Mouse (Mus musculus): ENCODE measurements at regions not wholly inside any gene's neighbourhood (a gene's known extent, or its start where the extent isn't known, plus 50 kb on each side); places are given as distances from the start of the nearest gene placed in this dataset.

DNA sequence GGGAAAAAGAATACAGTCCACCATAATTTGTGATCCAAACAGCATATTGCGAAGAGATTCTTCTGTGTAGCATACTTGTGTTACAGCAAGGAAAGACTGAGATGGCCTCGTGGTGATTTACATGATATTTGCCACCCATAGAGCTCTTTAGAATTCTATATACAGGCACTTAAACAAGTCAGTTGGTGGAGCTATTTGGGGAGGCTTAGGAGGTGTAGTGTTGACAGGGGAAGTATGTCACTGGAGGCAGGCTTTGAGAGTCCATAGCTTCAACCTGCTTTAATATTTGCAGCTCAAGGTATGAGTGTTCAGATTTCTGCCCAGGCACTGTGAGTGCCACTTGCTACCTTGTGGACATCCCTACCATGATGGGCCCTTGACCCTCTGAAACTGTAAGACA, 187.3 kb downstream of the Ostf1 start:
- no peak for DNase-seq

GRCm38 (mm10) chr19:18436351-18436750, 195.3 kb downstream of the Ostf1 start:
- DNase-seq = no peak

DNA sequence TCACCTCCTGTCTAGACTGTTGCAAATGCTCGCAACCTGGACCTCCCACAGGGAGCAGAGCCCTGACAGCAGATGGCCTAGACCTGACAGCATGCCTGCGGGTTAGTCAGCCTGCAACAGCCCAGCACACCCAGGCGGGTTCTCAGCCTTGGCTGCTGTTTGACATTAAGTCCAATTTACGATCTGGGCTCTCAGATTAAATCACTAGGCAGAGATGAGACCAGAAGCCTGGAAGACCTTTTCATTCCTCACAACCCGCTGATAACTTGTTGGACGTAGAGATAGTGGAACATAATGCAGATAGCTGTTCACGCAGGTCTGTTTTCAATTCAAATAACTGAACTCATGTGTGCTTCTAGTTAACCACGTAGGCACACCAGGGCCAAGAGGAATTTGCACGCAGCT, 211.2 kb downstream of the Ostf1 start:
- no peak for DNase-seq

DNA sequence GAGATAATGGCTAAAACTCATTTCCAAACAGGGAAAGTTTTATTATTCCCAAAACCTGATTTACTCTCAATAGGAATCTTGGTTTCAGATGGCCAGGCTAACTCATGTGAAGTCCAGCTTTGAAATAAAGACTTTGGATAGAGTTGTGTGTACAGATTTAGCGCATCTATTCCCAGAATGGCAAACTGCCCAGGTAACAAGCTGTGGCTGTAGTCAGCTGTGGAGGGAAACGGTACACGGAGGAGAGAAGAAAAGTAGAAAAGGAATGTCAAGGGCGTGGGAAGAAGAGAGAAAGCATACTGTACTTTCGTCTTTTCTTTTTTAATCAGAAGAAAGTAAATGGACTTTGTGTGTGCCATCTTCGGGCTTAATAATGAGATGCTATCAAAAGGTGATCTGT, 213.1 kb downstream of the Ostf1 start:
- no peak for DNase-seq

GRCm38 (mm10) chr19:18377466-18378089, 254.0 kb downstream of the Ostf1 start:
- no peak for DNase-seq

- DNase-seq = peak; percentile 23
These were observed 263.0 kb downstream of the Ostf1 start for GRCm38 (mm10) chr19:18368612-18369011.

GRCm38 (mm10) chr19:18353960-18354359, 277.7 kb downstream of the Ostf1 start:
- no peak for DNase-seq

DNA sequence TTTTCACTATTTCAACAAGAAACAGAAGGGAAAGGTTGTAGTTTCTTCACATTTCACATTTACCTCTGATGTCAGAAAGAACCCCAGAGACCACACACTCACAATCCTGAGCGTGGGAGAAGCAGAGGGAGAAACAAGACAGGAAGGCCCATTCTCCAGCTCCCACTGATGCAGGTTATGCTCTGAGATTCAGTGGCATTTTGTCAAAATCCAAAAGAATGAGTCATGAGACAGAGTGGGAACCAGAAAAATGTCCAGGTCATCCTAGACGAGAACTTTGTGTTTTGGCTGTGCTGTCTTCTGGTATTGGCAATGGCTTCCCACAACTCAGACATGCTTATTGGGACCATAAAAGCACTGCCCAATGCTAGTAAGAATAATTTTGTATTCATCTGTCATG, 285.9 kb downstream of the Ostf1 start:
- no peak for DNase-seq

GRCm38 (mm10) chr19:18343647-18344046, 288.0 kb downstream of the Ostf1 start:
- no peak for DNase-seq

DNA sequence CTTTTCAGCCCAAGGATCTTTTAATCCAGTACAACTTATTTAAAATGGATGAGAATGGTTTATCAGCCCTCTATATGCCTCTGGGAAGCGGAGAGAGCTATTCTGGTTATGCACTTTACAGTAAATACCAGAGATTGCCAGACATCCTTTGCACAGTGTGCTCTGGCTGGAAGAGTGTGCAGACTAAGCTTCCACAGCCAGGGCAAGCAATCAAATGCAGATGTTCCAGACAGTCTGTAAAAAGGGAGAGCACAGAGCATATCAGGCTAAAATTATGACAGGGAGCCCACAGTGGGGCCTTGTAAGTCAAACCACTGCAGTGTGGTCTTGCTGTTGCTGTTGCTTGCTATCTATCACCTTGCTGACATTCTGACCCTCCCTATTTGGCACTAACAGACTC, 288.6 kb downstream of the Ostf1 start:
- DNase-seq = no peak

GRCm38 (mm10) chr19:18337819-18338555, 293.6 kb downstream of the Ostf1 start:
- DNase-seq = no peak

DNA sequence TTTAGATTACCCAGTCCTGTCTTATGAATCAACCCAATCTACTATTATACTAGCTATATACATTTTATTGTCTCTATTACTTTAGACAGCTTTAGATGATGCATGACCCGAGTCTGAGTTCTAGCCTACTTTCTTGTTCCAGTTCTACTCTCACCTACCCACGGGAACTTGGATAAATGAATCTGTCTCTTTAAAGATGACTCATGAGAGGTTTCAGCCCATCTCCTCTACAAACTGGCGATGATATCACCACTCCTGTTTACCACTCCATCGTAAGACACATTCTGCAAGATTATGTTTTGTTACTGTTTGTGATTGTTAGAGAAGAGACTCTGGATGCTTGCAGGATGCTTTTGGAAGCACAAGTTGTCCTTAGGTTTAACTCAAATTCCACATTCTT, 295.0 kb downstream of the Ostf1 start:
- DNase-seq = no peak

GRCm38 (mm10) chr19:18334639-18335038, 297.0 kb downstream of the Ostf1 start:
- no peak for DNase-seq

DNA sequence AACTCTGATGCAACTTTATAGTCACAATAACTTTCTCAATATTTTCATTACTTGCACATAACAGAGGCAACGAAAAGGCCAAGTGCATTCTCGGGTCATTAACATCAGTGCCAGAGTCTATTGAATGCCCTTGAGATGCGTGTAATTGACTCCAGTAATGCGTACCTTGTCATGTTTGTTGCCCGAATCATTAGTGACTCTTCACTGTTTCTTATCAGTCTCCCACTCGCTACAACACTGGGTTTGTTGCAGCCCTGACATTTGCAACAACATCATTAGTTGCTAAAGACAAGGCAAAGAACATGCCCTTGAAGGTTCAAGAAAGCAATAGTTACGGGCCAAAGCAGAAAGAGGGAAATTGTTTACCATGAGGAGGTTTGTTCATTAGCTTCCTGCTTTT, 299.8 kb downstream of the Ostf1 start:
- no peak for DNase-seq

DNA sequence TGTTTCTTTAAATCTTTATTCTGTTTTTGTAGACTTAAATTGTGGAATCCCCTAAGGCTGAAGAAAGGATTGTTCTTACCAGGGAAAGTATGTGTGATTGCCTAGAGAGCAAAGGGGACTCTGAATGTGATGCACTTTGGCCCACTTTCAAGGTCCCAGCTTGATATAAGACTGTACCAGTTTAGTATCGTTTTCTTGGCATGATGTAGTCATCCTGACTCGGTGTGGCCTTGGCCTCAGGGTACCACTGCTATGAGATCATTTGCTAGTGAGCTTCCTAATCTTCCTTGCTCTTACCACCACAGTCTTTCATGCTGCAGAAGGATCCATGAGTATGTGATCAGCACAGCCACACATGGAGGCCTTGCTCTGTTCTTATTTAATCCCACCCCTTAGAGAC, 302.2 kb downstream of the Ostf1 start:
- DNase-seq = no peak

DNA sequence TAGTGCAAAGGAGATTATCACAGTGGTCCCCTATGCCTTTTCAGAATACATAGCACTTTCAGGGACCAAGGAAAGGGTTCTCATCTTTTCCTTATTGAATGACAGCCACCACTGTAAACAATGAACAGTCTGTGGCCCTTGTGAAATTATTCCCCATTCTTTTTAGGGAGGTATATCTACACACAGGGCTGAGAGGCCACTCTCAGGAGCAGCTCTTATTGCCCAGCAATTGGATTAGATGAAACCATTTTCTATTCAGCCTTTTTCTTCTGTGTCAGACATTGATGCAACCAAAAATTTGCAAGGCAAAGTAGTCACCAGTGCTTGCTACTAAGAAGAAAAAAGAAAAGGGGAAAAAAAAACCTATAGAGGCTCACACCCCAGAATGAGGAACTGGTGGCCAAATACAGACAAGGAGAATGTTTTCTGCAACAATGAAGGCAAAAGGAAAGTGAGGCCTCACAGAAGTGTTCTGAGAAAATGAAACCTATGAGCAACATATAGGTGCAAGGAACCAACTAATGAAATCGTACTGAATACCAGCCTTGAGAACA, 313.2 kb downstream of the Ostf1 start:
- no peak for DNase-seq

GRCm38 (mm10) chr19:18273415-18273814, 358.2 kb downstream of the Ostf1 start:
- no peak for DNase-seq

DNA sequence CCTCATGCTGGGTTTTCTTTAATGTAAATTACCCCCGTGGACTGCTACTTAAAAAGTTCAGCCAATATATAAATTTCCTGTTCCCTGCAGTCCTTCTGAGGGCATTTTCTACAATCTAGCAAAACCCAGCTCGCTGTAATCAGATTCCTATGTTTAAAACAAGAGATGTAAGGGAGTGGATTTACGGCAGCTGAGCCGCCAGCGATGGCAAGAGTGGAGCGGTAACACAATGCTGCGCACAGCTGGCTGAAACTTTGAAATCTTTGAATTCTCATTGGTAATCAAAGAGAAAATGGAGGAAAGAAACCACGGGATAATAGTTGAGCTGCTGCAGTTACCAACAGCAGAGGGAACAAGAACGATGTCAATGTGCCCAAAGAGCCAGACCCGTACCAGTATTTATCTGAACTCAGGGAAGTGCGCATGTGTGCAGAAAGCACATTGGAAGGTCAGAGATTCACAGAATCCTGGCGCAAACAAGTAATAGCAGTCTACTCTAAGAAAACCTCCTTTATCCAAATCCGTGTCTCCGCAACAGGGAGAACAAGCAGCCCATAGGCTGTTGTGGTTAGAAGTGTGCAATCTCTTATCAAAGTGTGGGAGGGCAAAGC, 376.4 kb downstream of the Ostf1 start:
- DNase-seq = no peak

GRCm38 (mm10) chr19:18253333-18253732, 378.3 kb downstream of the Ostf1 start:
- DNase-seq = no peak

Data from layer of hippocampus, adult 9-11 months (tissue).